Mouse (Mus musculus): ENCODE results near the gene Olfr561.

Olfr561 gene

GRCm38 (mm10) chr7:102770921-102771320 is at the start of gene Olfr561:
TSS of gene Olfr561 (plus strand) at chr7:102771221.
- no peak for DNase-seq (ENCODE audit: low read depth)

- no peak for DNase-seq (ENCODE audit: low read depth)
Measured at GRCm38 (mm10) chr7:102727391-102727790, 43.6 kb upstream of the Olfr561 start, which contains the start of gene Olfr559. TSS of gene Olfr559 (minus strand) at chr7:102727491.

GRCm38 (mm10) chr7:102733793-102734192 is 37.2 kb upstream of the Olfr561 start:
- no peak for DNase-seq (ENCODE audit: low read depth)

GRCm38 (mm10) chr7:102737705-102738104 is 33.3 kb upstream of the Olfr561 start:
- DNase-seq (ENCODE audit: low read depth) = no peak

GRCm38 (mm10) chr7:102752086-102752485 is 18.9 kb upstream of the Olfr561 start:
- peak; percentile 19 for DNase-seq (ENCODE audit: low read depth)

GRCm38 (mm10) chr7:102759266-102759665 is 11.8 kb upstream of the Olfr561 start, which contains the start of the genes Olfr560 and Olfr78:
TSS of gene Olfr560 (minus strand) at chr7:102759366.
TSS of gene Olfr78 (minus strand) at chr7:102759471.
- no peak for DNase-seq (ENCODE audit: low read depth)

- DNase-seq (ENCODE audit: low read depth) = no peak
Measured at GRCm38 (mm10) chr7:102803180-102803579, 32.2 kb downstream of the Olfr561 start, which contains the start of gene Olfr564. TSS of gene Olfr564 (plus strand) at chr7:102803480.

Measured in NIH3T3 (cell line).